Mouse (Mus musculus) NIH3T3 (cell line): ENCODE measurements around the gene Kbtbd6.
A peak's percentile ranks its signal among the peaks of the same experiment; 100 is the strongest.

Source experiments
- DNase-seq: peaks from one replicate; pipeline ENCODE4 v3.0.0-alpha.2; 2012; ENCODE audit warnings: low read depth

Kbtbd6 gene

DNA sequence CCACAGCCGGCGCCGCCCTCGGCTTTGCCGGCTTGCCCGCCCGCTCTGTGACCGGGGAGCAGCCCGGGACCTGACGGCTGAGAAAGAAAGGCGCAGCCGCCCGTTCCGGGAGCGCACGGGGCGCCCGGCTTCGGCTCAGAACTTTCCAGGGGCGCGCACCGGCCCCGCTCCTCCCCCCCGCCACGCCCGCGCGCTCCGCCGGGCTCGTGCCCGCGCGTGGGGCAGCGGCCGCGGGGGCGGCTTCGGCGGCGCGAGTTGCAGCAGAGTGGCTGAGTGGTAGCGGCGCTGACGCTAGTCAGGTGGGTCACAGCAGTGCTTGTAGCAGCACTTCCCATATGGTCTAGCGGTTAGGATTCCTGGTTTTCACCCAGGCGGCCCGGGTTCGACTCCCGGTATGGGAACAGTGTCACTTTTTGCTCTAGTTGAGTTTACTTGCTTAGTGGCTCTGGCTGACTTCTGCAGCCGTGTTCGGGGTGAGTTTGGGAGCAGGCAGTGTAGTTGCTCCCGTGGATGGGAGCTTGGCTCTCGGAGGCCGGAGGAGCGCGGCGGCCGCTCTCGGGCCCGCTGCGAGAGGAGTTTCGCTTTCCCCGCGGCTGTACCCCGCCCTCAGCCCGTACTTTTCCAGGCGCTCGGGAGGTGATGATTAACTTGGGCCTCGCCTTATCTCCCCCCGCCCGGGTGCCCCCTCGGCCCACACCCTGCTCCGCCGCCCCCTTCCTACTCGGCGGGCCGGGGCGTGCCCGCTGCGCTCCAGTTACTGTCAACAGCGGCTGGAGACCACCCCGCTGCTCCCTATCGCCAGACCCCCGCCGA, 29.9 kb downstream of the Kbtbd6 start, which contains the start of gene Wbp4:
Wbp4 (minus strand) TSS at position 182 of the 813 bp plus-strand sequence.
- DNase-seq: peak; percentile 92

DNA sequence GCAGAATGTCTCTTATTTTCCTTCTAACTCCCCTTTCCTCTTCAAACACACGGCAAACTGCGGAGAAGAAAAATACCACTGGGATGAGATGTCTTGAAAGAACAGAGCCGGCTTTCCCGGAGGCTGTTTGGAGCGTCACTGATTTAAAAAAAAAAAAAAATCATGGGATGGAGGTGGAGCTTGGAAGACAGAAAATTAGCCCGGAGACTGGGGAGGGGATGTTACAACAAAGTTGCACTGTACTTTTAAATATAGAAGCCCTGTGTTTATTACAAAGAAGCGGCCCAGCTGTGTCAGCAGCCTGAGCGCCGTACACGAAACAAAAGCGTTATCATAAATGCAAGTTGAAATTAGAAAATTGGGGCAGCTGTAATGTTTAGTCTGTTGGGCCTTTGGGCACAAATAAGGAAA, 30.6 kb downstream of the Kbtbd6 start:
- peak; percentile 84 for DNase-seq

DNA sequence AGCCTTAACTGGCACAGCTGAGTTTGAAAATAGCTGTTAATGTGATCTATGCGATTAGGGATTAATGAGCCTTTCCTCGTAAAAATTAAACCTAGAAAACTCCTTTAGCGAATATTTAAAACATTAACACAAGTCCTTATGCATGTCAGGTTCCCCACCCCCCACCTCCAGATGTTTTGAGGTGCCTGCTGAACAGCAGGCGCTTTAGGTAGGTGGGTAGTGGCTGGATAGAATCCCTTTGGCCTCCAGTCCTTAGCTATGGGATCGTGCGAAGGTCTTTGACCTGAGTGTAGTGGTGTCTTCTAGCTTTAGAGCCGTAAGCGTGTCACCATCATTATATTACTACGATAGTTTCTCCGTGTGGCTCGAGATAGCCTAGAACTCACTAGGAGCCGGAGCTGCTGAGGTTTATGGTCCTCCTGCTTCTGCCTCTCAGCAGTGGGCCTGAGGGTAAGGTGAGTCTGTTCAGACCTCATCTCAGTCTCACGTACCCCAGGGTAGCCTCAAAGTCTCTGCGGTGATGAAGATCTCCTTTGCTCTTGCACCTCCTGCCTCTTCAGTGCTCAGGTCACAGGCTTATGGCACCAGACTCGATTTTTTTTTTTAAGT, 31.2 kb downstream of the Kbtbd6 start:
- peak; percentile 46 for DNase-seq

DNA sequence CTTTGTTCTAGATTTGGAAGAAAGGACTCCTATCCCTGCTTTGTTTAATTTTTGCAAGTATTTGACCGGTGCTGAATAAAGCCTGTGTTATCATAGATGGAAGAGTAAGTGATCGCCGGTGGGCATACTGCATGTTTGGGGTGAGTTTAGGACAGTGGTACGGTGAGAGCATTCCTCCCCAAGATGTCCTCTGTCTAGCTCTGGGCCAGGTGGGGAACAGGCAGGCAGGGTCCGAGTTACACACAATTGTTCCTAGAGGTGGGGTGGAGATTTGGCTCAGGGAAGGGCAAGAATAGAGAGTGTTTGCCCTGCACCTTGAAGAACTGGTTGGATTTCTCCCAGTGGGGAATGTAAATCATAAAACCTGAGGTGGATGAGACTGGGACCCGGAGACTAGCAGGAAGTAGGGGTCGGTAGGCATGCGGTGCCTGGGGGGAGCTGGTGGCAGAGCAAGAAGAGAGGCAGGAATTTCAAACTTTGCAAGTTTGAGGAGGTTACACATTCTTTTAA, 32.0 kb downstream of the Kbtbd6 start:
- no peak for DNase-seq

DNA sequence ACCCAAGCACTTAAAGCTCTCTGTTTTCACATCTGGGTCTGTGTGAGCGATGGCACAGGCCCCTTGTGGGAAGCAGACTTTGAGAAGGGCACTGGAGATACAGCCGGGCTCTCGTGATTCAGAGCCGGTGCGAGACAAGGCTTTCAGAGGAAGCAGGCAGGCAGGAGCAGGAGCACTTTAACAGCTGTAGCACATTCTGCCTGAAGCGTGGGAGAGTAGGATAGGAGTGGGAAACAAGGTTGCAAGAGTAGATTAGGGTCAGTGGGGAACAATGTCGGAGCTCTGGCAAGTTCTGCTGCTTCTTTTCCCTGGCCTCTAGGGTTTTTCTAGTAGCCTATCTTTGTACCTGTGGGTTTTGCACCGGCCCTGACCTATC, 35.0 kb downstream of the Kbtbd6 start:
- DNase-seq: peak; percentile 25

DNA sequence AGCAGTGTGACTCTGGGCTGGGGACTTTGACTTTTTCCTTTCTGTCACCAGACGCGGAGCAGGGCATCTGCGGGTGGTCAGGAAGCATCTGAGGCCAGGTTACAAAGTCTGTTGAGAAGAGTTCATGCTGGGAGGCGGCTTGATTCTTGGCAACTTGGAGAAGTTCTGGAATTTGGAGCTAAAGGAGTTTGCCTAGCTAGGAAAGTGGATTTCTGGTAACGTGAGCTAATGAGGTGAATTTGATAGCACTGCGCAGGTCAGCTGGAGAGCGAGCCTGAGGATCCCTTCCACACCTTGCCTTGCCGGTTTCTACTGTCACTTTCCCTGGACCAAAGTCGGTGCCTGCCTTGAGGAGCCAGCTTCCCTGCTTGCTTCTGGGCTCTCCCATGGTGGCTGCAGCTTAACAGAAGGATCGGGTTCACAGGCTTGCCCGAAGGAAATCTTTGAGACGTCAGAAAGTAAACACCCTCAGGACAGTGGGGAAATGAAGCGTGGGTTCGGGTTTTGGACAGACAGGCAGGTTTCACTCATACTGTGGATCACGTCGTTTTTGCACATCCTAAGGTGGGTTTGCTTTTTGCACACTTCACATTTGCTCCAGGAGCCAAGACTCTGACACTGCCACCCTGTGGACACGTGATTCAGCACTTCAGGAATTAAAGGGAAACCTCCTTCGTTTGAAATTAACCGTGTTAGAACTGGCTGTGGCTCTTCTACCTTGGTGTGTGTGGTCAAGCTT, 35.5 kb downstream of the Kbtbd6 start:
- peak; percentile 50 for DNase-seq

DNA sequence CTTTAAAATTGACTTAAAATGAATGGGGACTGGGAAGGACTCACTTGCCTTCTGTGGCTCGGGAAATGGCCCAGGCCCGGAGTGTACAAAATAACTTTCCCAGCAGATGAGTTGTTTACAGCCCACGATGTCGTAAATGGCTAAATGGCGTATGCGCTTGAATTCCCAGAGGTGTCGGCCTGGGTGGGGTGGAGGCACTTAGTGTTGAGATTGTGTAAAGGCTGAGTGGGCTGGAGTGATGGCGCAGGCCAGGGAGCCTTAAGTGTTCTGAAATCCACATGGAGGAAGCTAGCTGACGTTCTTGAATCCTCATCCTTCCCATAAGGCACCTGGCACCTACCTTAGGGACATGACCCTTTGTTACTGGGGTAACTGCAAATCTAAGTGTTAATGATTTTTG, 36.9 kb downstream of the Kbtbd6 start:
- no peak for DNase-seq

DNA sequence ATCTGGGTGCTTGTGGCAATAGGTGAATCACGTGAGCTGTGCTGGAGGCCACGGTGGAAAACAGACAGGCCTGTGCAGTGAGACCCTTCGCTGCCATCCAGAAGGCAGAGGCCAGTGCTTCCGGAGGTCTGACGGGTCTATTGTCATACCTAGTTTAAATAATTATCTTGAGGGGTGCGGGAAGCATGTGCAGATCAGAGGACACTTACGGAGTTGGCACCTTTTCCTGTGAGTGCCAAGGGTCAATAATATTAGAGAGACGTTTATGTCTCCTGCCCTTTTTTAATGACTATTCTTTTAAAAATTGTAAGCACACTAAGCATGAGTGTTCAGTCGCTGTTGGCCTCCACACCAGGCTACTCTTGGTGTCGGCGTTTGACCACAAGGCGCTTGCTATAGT, 37.5 kb downstream of the Kbtbd6 start:
- no peak for DNase-seq

DNA sequence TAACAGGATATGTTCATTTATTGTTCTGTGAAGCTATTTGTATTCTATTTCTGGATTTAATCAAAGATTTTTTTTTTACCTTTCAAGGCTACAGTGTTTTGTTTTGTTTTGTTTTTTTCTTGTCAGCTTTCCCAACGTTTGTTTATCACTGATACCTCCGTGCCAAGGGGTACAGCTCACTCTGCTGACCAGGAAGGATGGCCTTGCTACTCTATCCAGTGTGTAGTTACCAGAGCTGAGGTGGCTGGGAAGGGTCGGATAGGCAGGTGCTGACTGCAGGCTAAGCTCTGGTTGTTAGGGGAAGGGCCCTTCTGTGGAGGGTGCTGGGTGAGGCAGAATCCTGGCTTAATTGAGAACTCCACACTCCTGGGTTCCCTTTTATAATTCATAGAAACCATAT, 38.6 kb downstream of the Kbtbd6 start:
- DNase-seq: no peak

DNA sequence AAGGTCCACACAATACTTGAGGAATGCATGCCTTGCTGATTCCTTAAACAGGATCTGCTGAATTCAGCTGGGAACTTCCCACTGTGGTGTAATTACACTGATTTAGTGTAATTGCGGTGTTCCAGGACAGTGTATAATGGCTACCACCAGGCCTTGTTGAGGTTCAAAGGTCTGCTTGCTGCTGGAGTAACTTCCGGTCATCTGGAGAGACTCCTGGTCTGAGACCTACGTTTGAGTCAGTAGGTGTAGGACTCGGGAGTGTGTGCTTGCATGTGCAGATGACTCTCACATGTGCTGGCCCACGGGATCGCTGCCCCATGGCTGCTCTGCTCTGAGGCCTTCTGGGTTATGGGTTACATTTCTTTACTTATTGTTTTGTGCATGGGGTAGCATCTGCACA, 42.7 kb downstream of the Kbtbd6 start:
- no peak for DNase-seq

DNA sequence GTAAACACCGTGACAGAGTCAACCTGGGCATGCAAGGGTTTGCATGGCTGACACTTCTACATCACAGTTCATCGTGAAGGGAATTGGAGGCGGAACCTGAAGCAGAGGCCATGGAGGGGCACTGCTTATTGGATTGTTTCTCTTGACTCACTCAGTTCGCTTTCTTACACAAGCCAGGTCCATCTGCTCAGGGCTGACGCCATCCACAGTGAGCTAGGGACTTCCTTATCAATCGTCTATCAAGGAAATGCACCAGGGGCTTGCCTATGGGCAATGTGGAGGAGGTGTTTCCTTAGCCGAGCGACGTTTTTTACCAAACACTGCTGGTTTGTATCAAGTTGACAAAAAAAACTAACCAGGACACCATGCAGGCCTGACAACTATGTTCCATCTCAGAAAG, 47.7 kb downstream of the Kbtbd6 start:
- DNase-seq: no peak

DNA sequence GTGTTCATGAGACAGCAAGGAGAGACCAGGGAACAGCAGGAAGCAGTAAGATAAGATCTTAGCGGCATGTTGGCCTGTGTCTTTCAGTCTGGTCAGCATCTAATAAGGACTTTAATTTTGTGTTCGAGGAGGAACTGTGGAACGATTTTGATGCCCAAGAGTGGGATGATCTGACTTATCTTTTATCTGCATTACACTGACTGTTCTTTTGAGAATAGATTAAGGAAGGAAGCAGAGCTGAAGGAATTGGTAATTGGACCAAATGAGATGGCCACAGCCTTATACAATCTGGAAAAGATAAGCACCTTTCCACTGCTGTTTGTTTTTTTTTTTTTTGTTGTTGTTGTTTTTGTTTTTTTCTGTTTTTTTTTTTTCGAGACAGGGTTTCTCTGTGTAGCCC, 49.1 kb downstream of the Kbtbd6 start:
- no peak for DNase-seq

DNA sequence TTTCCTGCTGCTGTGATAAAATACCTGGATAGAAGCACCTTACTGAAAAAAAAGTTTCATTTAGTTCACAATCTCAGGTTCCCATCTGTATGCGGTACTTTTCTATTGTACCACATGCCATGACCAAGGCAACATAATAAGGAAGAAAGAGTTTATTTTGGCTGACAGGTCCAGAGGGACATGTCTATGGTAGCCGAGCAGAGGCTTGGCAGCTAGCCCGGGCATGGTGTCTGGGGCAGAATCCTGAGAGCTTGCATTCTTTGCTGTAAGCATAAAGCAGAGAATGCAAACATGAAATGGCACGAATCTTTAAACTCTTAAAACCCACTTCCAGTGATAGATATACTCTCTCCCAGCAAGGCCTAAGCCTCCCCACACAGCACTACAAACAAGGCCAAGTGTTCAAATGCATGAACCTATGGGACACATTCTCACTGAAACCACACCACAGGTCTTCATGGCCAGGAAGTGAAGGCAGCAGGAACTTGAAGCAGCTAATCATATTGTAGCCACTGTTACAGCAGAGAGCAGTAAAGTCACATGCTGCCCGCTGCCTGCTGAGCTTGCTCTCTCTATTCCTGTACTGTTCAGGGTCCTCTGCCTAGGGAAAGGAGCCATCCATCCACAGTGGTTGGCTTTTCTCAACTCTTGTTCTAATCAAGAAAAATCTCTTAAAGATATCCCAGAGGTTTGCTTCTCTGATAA, 51.9 kb downstream of the Kbtbd6 start:
- peak; percentile 63 for DNase-seq
